Mouse (Mus musculus): ENCODE measurements around the gene Ifitm10.

Ifitm10 gene

DNA sequence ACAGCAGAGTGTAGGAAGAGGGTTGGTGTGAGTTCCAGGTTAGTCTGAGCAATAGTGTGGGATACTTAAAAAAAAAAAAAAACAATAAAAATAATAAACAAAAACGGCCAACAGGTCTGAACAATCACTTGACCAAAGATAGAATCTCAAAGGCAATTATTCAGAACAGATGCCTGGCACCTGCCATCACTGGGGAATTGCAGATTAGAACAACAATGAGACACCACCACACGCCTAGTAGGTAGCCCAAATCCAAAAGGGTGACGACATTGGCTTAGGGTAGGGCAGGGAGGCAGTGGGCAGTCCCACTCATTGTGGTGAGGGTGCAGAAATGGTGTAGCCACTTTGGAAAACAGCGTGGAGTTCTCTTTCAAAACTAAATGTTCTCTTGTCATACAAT, 18.1 kb upstream of the Ifitm10 start:
- peak in 1 of 2 experiments; percentile 7 for DNase-seq (ENCODE audit: inconsistent age in 2 of 2, low spot score in 1 of 2)

DNA sequence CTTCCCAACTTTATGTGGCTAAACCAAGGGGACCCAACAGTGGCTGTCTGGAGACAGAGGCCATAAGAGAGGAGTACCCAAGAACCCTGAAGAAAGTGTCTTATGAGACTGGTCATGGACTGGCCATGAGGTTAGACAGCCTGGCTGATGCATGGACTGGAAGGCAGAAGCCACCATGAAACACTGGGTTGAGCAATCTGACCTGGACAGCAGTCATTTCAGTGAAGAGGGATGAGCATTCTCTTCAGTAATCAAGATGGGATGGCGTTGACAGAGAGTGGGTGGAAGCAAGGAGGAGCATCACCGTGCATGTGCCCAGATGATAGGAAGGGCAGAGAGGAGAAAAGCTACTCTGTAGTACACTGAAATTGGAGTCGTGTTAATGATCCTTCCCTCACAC, 17.6 kb upstream of the Ifitm10 start:
- peak; percentile 32 to 84 for DNase-seq (ENCODE audit: inconsistent age in 2 of 2, low spot score in 1 of 2)

- DNase-seq (ENCODE audit: inconsistent age in 2 of 2, low spot score in 1 of 2) = peak; percentile 14 to 63
Measured at GRCm38 (mm10) chr7:142389961-142390650, 16.6 kb upstream of the Ifitm10 start.

- DNase-seq (ENCODE audit: inconsistent age in 2 of 2, low spot score in 1 of 2) = peak; percentile 19 to 61
Measured at GRCm38 (mm10) chr7:142388740-142389139, 15.2 kb upstream of the Ifitm10 start.

DNA sequence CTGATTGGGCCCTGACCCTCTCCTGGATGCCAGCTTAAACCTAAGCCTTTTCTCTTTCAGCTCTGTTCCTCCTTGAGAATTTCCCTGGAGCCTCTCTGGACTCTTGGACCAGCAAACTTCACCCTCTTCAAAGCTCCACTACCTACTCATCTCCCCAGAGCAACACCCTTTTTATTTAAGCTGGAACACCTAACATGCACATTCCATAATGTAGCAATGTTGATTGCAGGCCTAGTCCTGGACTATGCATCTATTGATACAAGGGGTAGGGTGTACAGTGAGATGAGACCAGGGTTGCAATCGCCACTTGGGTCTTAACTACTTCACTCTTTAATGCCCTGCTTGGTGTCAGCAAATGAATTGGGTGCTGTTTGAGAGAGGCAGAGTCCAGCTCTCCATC, 14.6 kb upstream of the Ifitm10 start:
- no peak for DNase-seq (ENCODE audit: inconsistent age in 2 of 2, low spot score in 1 of 2)

- DNase-seq (ENCODE audit: inconsistent age in 2 of 2, low spot score in 1 of 2) = peak; percentile 99
Measured at GRCm38 (mm10) chr7:142387419-142388148, 14.0 kb upstream of the Ifitm10 start, which contains the start of gene Ctsd. TSS of gene Ctsd (minus strand) at chr7:142388038.

DNA sequence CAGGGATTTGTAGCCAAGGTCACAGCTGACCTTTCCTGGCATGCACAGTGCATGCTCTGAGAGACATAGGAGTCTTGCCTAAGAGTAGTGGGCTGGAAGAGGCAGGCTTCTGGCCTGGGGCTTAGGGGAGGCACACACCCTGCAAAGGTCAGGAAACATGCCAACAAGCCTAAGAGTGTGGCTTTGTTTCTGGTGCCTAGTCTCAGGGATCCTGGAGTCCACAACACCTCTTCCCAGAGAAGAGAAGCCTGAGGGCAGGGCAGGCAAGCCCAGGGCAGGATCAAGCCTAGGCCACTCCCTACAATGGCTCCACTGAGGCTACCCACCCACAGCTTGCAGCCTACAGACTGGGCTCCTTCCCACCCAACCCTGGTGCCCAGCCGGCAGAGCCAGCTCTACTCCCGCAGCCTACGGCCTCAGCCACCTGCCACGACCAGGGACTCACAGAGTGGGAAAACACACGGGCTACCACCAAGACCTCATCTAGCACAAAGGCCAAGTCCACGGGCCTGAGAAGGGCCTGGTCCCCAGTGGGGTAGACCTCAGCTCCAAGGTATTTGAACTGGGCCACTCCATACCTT, 13.2 kb upstream of the Ifitm10 start:
- peak; percentile 73 to 90 for DNase-seq (ENCODE audit: inconsistent age in 2 of 2, low spot score in 1 of 2)

DNA sequence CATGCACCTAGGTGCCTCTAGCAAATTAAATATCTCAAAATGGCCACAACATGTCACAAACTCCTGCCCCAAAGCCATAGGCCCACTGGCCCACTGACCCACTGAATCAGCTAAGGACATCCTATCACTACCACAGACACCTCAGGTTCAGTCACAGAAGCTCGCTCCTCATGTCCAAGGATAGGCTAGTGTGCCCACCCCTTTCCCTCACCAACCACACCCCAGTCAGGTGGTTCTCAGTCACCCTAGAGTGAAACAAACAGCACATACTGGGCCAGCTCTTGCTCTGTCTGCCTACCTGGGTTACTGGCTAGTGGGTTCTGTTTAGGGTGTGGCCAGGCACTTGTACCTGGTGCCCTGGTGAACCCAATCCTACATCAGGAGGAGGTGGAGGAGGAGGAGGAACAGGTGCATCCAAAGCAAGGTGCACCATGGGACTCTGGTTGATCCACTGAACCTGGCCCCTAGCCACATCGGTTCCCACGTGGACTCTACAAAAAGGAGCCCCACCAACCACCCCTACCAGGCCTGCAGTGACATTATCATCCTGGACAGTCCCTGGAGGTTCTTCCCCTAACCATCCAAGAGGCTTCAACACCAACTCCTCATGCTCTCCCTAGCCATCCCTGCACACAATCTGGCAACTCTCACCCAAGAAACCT, 12.3 kb upstream of the Ifitm10 start:
- peak; percentile 27 to 52 for DNase-seq (ENCODE audit: inconsistent age in 2 of 2, low spot score in 1 of 2)

DNA sequence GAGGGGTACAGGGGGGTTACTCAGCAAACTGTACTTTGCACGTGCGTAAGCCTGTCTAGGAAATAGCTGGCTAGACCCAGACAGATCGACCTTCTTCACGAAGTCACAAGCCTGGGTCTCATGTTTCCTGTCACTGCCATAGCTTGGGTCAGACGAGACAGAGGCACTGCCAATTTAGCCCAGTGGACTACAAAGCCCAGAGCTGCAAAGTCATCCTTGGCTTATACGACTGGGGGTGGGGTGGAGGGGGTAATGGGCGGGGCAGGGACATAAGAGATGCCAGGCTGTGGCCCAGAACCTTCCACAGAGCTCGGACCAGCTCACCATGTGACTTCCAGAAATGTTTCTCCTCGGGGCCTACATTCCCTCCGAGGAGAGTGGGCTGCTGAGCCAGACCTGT, 10.8 kb upstream of the Ifitm10 start:
- peak in 1 of 2 experiments; percentile 5 for DNase-seq (ENCODE audit: inconsistent age in 2 of 2, low spot score in 1 of 2)

- peak; percentile 14 to 25 for DNase-seq (ENCODE audit: inconsistent age in 2 of 2, low spot score in 1 of 2)
Measured at GRCm38 (mm10) chr7:142382567-142382966, 9.0 kb upstream of the Ifitm10 start, which contains the start of gene Gm49369. TSS of gene Gm49369 (minus strand) at chr7:142382667.

DNA sequence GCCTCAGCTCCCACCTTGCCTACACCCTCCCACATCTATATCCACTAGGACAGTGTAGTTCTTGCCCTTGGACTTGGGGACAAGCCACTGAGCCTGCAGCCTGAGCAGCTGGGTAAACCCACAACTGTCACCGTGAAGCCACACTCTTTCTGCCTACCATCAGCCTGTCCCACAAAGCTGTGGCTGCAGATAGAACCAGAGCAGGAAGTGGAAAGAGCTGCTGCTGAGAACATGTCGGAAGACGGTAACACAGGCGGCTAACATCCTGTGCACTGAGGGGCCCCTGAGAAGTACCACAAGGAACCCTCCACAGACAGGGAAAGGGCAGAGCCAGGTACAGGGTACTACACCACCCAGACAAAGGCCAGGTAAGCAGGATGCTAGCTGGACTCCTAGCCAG, 7.6 kb upstream of the Ifitm10 start:
- peak in 1 of 2 experiments; percentile 10 for DNase-seq (ENCODE audit: inconsistent age in 2 of 2, low spot score in 1 of 2)

DNA sequence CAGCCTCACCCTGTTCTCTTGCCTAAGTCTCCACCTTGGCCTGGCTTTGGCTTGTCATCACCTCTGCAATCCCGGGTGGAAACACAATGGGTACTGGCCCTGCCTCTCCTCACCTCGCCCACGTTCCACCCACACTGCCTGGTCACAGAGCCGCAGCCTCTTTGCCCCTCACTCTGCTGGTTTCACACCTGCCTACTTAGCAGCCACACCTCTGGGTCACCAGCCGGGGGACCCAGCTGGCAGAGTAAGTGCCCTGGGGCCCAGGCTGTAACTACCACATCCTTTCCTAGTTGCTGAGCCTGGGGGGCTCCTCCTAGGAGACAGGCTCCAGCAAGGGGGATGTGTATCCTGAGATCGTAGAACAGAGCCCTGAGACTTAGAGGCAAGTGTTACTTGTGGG, 5.6 kb upstream of the Ifitm10 start:
- peak; percentile 11 to 36 for DNase-seq (ENCODE audit: inconsistent age in 2 of 2, low spot score in 1 of 2)

DNA sequence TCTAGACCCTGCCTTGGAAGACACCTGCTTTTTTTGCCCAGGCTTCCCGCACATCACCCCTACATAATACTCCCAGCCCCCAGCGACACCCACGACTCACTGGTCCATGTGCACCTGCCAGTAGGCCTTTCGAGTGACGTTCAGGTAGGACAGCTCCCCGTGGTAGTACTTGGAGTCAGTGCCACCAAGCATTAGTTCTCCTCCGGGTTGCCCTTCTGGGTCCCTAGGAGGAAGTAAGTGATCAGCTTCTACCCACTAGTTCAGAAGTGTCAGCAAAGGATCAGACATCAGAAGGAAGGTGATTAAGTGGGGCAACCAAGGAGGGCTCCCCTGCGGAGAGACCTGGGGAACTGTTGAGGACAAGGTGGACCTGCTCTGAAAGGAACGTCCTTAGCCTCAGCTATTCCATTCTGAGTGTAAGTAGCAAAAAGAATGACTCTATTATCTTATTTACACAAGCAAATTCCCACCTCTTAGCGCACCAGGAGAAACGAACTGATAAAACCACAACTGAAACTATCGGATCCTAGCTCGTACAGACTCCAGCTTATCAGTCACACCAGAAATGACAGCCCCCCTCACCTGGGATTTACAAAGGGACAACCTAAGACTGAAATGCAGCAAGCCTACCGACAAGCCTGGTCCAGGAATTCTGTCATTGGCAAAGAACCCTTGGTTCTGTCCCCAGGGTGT, 3.8 kb upstream of the Ifitm10 start:
- peak; percentile 10 to 32 for DNase-seq (ENCODE audit: inconsistent age in 2 of 2, low spot score in 1 of 2)

DNA sequence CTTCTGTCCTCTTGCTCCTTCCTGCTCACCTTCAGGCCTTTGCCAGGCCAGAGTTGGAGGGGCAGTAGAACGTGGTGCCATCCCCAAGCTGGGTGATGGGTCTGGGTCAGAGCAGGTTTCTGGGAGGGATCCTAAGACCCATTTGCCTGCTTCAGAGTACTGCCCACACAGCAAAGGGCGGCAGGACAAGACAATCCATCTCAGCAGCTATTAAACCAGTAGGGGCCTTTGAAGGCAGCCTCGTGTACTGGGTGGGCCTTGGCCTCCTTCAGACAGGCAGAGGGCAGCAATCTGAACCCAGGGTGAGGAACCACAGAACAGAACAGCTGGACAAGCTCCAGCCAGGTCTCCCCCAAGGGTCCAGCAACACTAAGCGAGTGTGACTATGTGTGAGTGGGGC, 2.5 kb upstream of the Ifitm10 start:
- DNase-seq (ENCODE audit: inconsistent age in 2 of 2, low spot score in 1 of 2) = peak; percentile 27 to 60

DNA sequence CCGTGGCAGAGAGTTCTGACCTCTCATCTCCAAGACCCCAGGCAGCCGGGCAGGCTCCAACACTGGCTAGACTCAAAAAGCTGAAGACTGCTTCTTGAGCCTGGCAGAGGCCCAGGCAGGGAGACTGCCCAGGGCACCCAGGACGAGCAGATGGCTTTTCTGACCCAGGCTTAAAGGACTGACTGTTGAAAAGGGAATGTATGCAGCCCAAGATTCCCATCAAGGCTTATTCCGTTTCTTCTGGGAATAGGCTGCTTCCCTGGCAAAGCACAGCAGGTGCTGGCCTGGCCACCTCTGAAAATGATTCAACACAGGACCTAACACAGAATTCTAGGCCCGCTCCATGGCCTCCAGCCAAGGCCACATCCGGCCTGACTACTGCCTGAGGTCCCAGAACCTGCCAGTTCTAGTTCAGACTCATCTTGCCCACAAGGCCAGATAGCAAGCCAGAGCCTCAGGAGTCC, 1.7 kb upstream of the Ifitm10 start:
- DNase-seq (ENCODE audit: inconsistent age in 2 of 2, low spot score in 1 of 2) = peak; percentile 92 to 96

- peak; percentile 44 to 63 for DNase-seq (ENCODE audit: inconsistent age in 2 of 2, low spot score in 1 of 2)
Measured at GRCm38 (mm10) chr7:142374413-142375015, 961 bp upstream of the Ifitm10 start.

DNA sequence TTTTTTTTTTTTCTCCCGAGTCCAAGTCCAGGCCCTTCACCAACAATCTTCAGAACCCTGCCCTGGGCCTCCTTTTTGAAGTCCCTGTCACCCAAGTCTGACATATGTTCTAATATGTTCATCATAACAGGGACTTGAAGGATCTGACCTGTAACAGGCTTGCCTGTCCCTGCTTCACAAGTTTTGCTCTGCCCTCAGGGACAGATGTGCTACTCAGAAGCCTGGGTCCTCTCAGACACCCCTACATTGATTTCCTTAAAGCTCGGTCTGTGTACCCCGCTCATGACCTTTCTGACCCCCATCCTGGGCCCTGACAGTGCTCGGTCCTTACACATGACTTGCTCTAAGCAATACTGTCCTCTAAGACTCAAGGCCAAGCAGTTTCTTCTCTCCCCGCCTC, 514 bp downstream of the Ifitm10 start:
- DNase-seq (ENCODE audit: inconsistent age in 2 of 2, low spot score in 1 of 2) = peak; percentile 19 to 55

DNA sequence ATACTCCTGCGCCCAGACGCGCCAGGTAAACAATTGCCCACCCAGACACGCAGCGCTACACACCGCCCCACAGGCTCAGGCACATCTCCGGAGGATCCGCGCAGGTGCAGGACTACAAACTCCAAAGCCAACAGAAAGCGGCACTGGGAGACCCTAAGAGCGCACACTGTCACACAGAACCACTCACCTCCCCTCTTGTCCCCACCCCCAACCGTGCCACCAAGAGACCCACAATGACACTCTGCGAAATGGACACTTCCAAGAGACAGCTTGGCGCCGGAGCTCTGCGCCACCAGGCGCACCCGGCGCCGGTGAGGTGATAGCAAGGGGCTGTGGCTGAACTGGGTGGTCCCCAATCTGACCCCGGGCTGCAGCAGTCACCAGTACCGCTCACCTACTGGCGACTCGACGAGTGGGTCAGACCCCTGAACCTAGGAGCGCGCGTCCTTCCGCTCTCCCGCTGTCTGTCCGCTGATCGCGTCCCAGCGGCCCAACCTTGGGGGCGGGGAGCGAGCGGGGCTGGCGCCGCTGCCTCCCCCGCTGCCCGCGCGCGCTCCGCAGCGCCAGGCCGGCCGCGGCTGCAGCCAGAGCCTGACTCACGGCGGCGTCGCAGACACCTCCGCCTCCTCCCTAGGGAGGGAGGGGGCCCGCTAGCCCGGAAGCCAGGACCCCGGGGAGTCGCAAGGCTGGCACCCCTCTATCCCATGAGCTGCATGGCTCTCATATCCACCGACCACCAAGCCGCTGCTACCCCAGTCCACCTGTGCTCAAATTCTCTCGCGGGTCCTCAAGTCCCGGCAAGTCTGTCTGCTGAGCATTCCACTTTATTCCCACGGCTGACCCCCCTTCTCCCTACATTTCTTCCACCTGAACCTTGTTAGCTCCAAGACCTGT, 1.5 kb downstream of the Ifitm10 start:
- DNase-seq (ENCODE audit: inconsistent age in 2 of 2, low spot score in 1 of 2) = peak; percentile 61 to 75

DNA sequence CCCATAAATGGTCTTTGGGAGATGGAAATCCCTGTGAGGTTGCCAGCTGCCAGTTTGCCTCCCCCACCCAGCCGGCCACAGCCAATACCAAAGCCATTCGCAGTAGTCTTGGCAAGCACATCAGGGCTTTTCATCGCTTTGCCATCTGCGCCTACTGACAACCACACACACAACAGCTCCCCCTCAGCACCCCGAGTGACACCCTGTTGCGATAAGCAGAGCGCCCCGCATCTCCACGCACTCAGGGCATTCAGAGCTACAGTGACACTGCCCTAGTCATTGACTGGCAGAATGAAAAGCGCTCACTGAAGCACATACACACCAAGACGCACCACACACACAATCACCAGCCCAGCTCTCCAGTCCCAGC, 2.2 kb downstream of the Ifitm10 start:
- DNase-seq (ENCODE audit: inconsistent age in 2 of 2, low spot score in 1 of 2) = peak in 1 of 2 experiments; percentile 18
